Mouse (Mus musculus): ENCODE data around the gene D13Ertd608e. TPM values are rescaled to one million over a fixed set of nuclear protein-coding genes. Genes with fewer than 3 reads are reported as not detected.
"Not testable (repeated sequence)": the region's sequence is repeated elsewhere in the genome, so short reads cannot be mapped to it uniquely, and the experiment has no call there.

The D13Ertd608e gene
- polyA plus RNA-seq, 1 experiment = not detected

- H3K27me3 ChIP-seq (ENCODE audit: control insufficient read depth, insufficient read depth, low read length); H3K4me3 ChIP-seq (ENCODE audit: low read depth, low read length); H3K4me1 ChIP-seq (ENCODE audit: control insufficient read depth, insufficient read depth, insufficient read length, low read length); H3K36me3 ChIP-seq (ENCODE audit: control insufficient read depth, insufficient read depth, low read length); H3K27ac ChIP-seq (ENCODE audit: insufficient read depth, low read depth, low read length): not testable (repeated sequence)
- WGBS = 19% methylated on average over 4 of the region's 4 CpGs
Observed at GRCm38 (mm10) chr13:119886896-119887295, 51.1 kb downstream of the D13Ertd608e start.

GRCm38 (mm10) chr13:119894685-119895084, 58.9 kb downstream of the D13Ertd608e start, which contains the start of gene Tcstv1:
Tcstv1 (minus strand) TSS chr13:119894785.
- not testable (repeated sequence) for H3K4me1 ChIP-seq (ENCODE audit: control insufficient read depth, insufficient read depth, insufficient read length, low read length); H3K27me3 ChIP-seq (ENCODE audit: control insufficient read depth, insufficient read depth, low read length); H3K36me3 ChIP-seq (ENCODE audit: control insufficient read depth, insufficient read depth, low read length); H3K4me3 ChIP-seq (ENCODE audit: low read depth, low read length); H3K27ac ChIP-seq (ENCODE audit: insufficient read depth, low read depth, low read length)
- WGBS = 78% methylated on average over 3 of the region's 3 CpGs

Other genes with a start within 250 kb of the D13Ertd608e start
- gene Ccl28, start 212.2 kb upstream of the D13Ertd608e start, polyA plus RNA-seq (2012; rRNA removed) = 2.4 and 2.8 TPM in 2 replicates
- gene Hmgcs1, start 145.6 kb upstream of the D13Ertd608e start, polyA plus RNA-seq (2012; rRNA removed) = 7.8 and 14.3 TPM in 2 replicates
- gene Nim1k, start 80.1 kb upstream of the D13Ertd608e start, polyA plus RNA-seq (2012; rRNA removed) = 0.05 TPM in 2 replicates
- gene Zfp131, start 45.1 kb upstream of the D13Ertd608e start, polyA plus RNA-seq (2012; rRNA removed) = 1.6 and 3.6 TPM in 2 replicates
- not detected in 2 replicates for gene AF067063, start 5.8 kb upstream of the D13Ertd608e start, polyA plus RNA-seq (2012; rRNA removed)
- not detected in 2 replicates for gene Tcstv1, start 58.8 kb downstream of the D13Ertd608e start, polyA plus RNA-seq (2012; rRNA removed)
- gene Gm21761, start 93.3 kb downstream of the D13Ertd608e start, polyA plus RNA-seq (2012; rRNA removed) = not detected in 2 replicates
- gene B020031M17Rik, start 114.8 kb downstream of the D13Ertd608e start, polyA plus RNA-seq (2012; rRNA removed) = not detected in 2 replicates
- gene Gm36079, start 191.0 kb downstream of the D13Ertd608e start, polyA plus RNA-seq (2012; rRNA removed) = not detected in 2 replicates
- 0.05 and 0.17 TPM in 2 replicates for gene Gm21188, start 216.2 kb downstream of the D13Ertd608e start, polyA plus RNA-seq (2012; rRNA removed)